Mouse (Mus musculus) neutrophil, adult 83 days (primary cell): ENCODE measurements around the gene Dis3l. TPM values are rescaled to one million over a fixed set of nuclear protein-coding genes. Genes with fewer than 3 reads are reported as not detected.

ENCODE experiments used
- total RNA-seq, 2 experiments: library from RNA; stranded (reverse); gene quantifications; one replicate each; pipeline ENCODE4 v1.2.4; 2023

The Dis3l gene
- total RNA-seq = 10 to 100 TPM; 12.1 to 15.1 TPM

DNA sequence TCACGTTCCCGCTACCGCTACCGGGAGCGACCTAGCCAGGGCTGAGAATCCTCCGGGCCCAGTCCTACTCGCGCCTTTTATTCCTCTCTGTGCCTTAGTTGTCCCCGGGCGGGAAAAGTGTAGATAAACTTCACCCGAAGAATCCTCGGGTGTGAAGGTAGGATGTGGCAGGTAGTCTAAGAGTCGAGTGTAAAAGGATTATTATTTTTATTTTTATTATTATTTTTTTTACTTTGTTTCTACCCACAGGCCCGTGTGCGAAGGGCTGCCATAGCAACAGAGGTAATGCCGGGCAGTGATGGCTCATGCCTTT is at the start of gene Dis3l:
Dis3l (minus strand) TSS at position 35 of the 313 bp plus-strand sequence.

GRCm38 (mm10) chr9:64385511-64386465 is 44.7 kb upstream of the Dis3l start, which contains the start of gene Megf11:
Gene Megf11, plus strand, starts transcription at chr9:64385626.

DNA sequence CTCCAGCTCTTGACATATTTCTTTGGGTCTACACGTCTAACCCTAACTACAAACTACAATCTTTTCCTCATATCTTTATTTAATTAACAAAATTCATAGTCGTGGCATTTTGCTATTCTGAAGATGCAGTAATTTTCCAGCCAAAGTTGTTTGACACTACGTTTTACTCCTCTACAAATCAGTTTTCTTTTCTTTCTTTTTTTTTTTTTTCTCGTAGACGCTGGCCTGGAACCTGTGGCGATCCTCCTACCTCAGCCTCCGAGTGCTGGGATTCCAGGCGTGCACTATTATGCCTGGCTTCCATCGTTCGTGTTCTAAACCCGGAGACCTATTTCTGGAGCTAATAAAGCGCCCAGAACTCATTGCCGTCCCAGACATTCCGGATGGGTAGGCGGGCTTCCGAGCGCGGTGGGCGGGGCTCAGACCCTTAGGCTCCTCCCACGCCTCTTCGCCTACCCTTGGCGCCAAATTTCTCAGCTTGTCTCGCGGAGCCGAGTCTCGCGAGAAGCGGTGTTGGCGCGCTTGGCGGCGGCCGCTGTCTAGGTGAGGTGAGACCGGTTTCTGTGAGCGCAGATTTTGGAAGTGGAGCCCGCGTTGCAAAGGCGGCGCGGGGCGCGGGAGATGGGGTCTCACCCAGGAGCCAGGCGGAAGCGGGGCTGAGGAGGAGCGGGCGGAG is 59.8 kb downstream of the Dis3l start, which contains the start of gene Tipin:
Tipin (plus strand) TSS at position 477 of the 676 bp plus-strand sequence.

Other genes with a start within 250 kb of the Dis3l start
- not detected for gene Lctl, start 224.1 kb downstream of the Dis3l start, total RNA-seq
- gene Zwilch, start 168.2 kb downstream of the Dis3l start, total RNA-seq = 10 to 100 TPM; 18.5 to 28.1 TPM
- 100 to 1,000 TPM; 698 to 762 TPM for gene Rpl4, start 167.9 kb downstream of the Dis3l start, total RNA-seq
- 10 to 100 TPM; 27.2 to 31.5 TPM for gene Snapc5, start 162.0 kb downstream of the Dis3l start, total RNA-seq
- 1 to 10 TPM in 1 of 2 experiments, under 1 TPM in 1; 0.66 to 1.2 TPM for gene Uchl4, start 106.1 kb downstream of the Dis3l start, total RNA-seq
- 10 to 100 TPM; 81.2 to 87.0 TPM for gene Map2k1, start 87.7 kb downstream of the Dis3l start, total RNA-seq
- gene Tipin, start 59.7 kb downstream of the Dis3l start, total RNA-seq = 10 to 100 TPM; 35.4 to 56.6 TPM
- gene Megf11, start 44.3 kb upstream of the Dis3l start, total RNA-seq = under 1 TPM in 1 of 2 experiments, not detected in 1; 0.07 TPM